In the genomic region with DNA sequence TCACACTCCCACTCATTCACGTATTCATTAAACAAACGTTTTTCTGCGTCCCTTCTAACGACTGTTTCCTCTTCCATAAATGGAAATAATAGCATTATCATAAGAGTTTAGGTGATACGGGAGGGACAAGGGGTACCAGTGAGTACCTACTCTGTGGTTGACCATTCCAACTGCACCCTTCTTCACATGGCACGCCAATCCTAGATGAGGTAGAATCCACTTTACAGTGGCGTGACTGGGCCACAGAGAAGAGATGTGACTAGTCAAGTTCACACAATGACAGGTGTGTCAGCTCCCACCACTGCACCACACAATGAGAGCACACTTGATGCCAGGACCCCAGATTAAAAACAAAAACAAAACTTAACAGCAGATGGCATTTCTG, we compare ENCODE assay signal across 8 mouse cellular contexts. TPM values are rescaled to one million over a fixed set of nuclear protein-coding genes. Genes with fewer than 3 reads are reported as not detected.
A peak's percentile ranks its signal among the peaks of the same experiment; 100 is the strongest.
DNase-seq lines count a peak whose midpoint lies in the region; ATAC-seq lines count a peak whose summit lies in the region.

No protein-coding gene starts in this region.

- no peaks in the 10 kb centered on the region for H3K36me3 ChIP-seq in limb, embryonic 15.5 days

- H3K4me3 ChIP-seq in limb, embryonic 15.5 days: peak overlapping the region; percentile 38

- peaks cover 49% of the 10 kb centered on the region for H3K27me3 ChIP-seq in limb, embryonic 15.5 days

- 0 out of 2 replicates have a peak, but pooled peaks have one; percentile 7 for ATAC-seq in frontal cortex, adult (ENCODE audit: low TSS enrichment)
- no peak for ATAC-seq in limb, embryonic 15.5 days (ENCODE audit: insufficient number of reproducible peaks, low FRiP score, low TSS enrichment, low read depth)

- 21% methylated on average over 7 of the region's 7 CpGs for WGBS in limb, embryonic 15.5 days

- H3K27ac ChIP-seq in limb, embryonic 15.5 days: no peak overlapping the region

- H3K4me2 ChIP-seq in limb, embryonic 15.5 days: peak overlapping the region; percentile 80

- peaks cover 12% of the 10 kb centered on the region for H3K4me1 ChIP-seq in limb, embryonic 15.5 days

- no peak overlapping the region for H3K9ac ChIP-seq in limb, embryonic 15.5 days

- no peaks in the 10 kb centered on the region for H3K9me3 ChIP-seq in limb, embryonic 15.5 days

- no peak for DNase-seq in frontal cortex, adult 2 months (ENCODE audit: extremely low spot score in 1 of 2, low spot score in 1 of 2)
- DNase-seq in retina, postnatal 1 day: peak; percentile 35
- DNase-seq in retina, embryonic 14.5 days (ENCODE audit: low spot score): no peak
- DNase-seq in spleen, postnatal 4 days (ENCODE audit: low spot score in 2 of 2): no peak
- DNase-seq in kidney, postnatal 14 days: no peak
- DNase-seq in spleen, postnatal 10 days (ENCODE audit: low spot score in 2 of 2): no peak

RNA-seq across cellular contexts. Expression of gene Cited4, which starts 16.2 kb away (rescaled TPM):
- polyA plus RNA-seq in frontal cortex, adult 2 months (2012; rRNA removed): 9.2 and 14.8 TPM in 2 replicates
- 7.6 TPM in 2 replicates for polyA plus RNA-seq in limb, embryonic 15.5 days (2015; fragmentation: Nextera tagmentation; extraction: Ambion mirVana)
